Mouse (Mus musculus): ENCODE data around the gene Trpm3.

DNA sequence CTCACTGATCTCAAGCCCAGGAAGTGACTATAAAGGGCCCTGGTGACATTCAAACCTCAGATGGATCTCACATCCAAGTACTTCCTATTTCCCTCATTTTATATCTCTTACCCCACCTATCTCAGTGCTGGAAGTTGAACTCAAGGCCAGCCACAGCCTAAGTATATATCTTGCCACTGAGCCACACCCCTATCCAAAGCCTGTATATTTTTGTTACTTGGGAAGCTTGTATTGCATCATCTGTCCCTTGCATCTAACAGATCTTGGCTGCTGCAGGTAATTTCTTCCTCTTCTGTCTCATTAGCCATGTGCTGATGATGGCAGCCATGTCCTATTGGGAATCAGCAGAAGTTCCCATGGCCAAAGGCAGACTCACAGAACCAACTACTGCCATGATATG lies 904.9 kb downstream of the Trpm3 start:
- no peak for TF ChIP-seq CTCF (IDR thresholded peaks at IDR 0.05; ENCODE audit: low read depth, low read length)
- TF ChIP-seq POLR2A (IDR thresholded peaks at IDR 0.05; ENCODE audit: extremely low read depth, insufficient read depth, low read length) = no peak

All from liver, adult 2 months (tissue).